Mouse (Mus musculus) ES-Bruce4 (cell line): ENCODE results near the gene Tnrc6c.

Experiments
- CTCF ChIP-seq: IDR thresholded peaks from one replicate; pipeline ENCODE4 v1.8.1; 2011; ENCODE audit warnings: low read depth, low read length
- EP300 ChIP-seq: IDR thresholded peaks from 2 replicates; pipeline ENCODE4 v1.6.1; 2011; ENCODE audit warnings: low read depth, low read length; ENCODE audit not compliant: insufficient read depth
- POLR2A ChIP-seq: IDR thresholded peaks from one replicate; pipeline ENCODE4 v1.8.1; 2011; ENCODE audit warnings: low read length; ENCODE audit not compliant: insufficient read depth

DNA sequence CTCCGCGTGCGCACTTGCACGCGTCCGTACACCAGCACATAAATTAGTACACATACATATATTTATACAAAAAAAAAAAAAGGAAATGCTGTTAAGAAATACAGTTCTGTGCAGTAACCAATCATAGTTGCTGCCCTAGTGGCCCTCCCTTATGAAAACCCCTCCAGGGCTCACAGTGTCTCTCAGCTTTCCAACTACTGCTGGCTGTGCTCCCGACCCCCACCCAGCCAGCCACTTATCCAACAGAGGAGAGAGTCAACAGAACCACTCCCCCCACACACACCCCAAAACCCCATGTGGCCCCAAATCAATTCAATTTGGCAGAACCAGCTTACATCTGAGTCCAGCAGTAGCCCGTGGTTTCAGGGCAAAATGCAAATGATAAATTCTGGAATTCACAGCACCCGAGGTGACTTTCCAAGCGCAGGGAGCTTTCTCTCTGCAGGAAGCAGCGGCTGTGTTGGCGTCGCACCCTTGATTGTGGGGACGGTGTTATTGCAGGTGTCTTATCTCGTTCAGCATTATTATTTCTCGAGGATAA is 36.7 kb upstream of the Tnrc6c start:
- TF ChIP-seq POLR2A = no peak
- TF ChIP-seq CTCF = no peak
- TF ChIP-seq EP300 = no peak
